Mouse (Mus musculus) midbrain, embryonic 12.5 days (tissue): ENCODE measurements at regions not wholly inside any gene's neighbourhood (a gene's known extent, or its start where the extent isn't known, plus 50 kb on each side); places are given as distances from the start of the nearest gene placed in this dataset.

Source experiments
- ATAC-seq: fragments of 200-750 bp; cut with Nextera tagmentation; 2 replicates; pipeline ENCODE4 v1.8.0; 2017; ENCODE audit warnings: low read depth, moderate TSS enrichment, moderate library complexity; ENCODE audit not compliant: low FRiP score
- H3K27ac ChIP-seq: fragments of 300-500 bp; sonication (generic); replicated peaks from 2 replicates; pipeline ENCODE4 v1.5.1; 2016; ENCODE audit warnings: mild to moderate bottlenecking
- H3K27me3 ChIP-seq: fragments of 300-500 bp; sonication (generic); 2 replicates; pipeline ENCODE4 v1.6.1; 2016; ENCODE audit warnings: mild to moderate bottlenecking
- H3K36me3 ChIP-seq: fragments of 300-500 bp; sonication (generic); 2 replicates; pipeline ENCODE4 v1.6.1; 2016
- H3K4me1 ChIP-seq: fragments of 300-500 bp; sonication (generic); 2 replicates; pipeline ENCODE4 v1.6.1; 2016
- H3K4me2 ChIP-seq: fragments of 300-500 bp; sonication (generic); replicated peaks from 2 replicates; pipeline ENCODE4 v1.6.1; 2016; ENCODE audit warnings: mild to moderate bottlenecking, moderate library complexity
- H3K4me3 ChIP-seq: fragments of 300-500 bp; sonication (generic); 2 replicates; pipeline ENCODE4 v1.5.1; 2016; ENCODE audit warnings: mild to moderate bottlenecking
- H3K9ac ChIP-seq: fragments of 300-500 bp; sonication (generic); replicated peaks from 2 replicates; pipeline ENCODE4 v1.6.1; 2016; ENCODE audit warnings: mild to moderate bottlenecking, moderate library complexity
- H3K9me3 ChIP-seq: fragments of 300-500 bp; sonication (generic); 2 replicates; pipeline ENCODE4 v1.6.1; 2016; ENCODE audit warnings: mild to moderate bottlenecking
- WGBS: fragments of 180-500 bp; shearing (Covaris S2); methylation state at CpG from one replicate; pipeline ENCODE4 v1.1.7; 2016; 5-methylcytosine and 5-hydroxymethylcytosine counted together

- Histone ChIP-seq H3K27me3 (no peaks in the 10 kb centered on the region), H3K4me2 (no peak overlapping the region), H3K4me1 (peaks cover 3% of the 10 kb centered on the region; the same call in 1 of the 2 replicates), H3K4me3 (no peak overlapping the region), H3K9ac (no peak overlapping the region), H3K27ac (no peak overlapping the region), H3K36me3 (no peaks in the 10 kb centered on the region), H3K9me3 (no peaks in the 10 kb centered on the region)
- ATAC-seq: no peak
- WGBS: 53% methylated on average over 6 of the region's 6 CpGs
Observed at GRCm38 (mm10) chr10:45811882-45812281, 234.3 kb downstream of the Hace1 start.

DNA sequence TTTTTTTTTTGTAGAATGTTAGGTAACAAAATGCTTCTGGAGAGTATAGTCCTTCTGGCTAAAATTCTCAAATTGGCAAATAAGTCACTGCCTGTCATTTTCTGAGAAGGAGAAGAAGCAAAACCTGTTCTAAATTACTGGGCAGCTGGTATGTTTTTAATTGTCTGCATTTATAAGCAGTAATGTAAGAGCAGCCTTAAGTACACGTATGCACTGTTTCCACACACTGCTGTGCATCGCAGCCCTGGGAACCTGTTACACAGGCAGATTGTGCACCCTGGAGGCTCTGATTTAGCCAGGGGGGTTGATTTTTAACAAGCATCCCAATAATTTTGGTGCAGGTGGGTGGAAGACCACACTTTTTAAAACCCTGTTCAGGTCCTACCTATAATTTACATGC is 236.2 kb downstream of the Hace1 start:
- no peak overlapping the region for H3K4me3 ChIP-seq
- no peak overlapping the region for H3K9ac ChIP-seq
- no peaks in the 10 kb centered on the region for H3K9me3 ChIP-seq
- H3K27ac ChIP-seq: no peak overlapping the region
- H3K36me3 ChIP-seq: no peaks in the 10 kb centered on the region
- H3K27me3 ChIP-seq: no peaks in the 10 kb centered on the region
- no peaks in the 10 kb centered on the region for H3K4me1 ChIP-seq
- H3K4me2 ChIP-seq: no peak overlapping the region
- WGBS: 82% methylated on average over 2 of the region's 2 CpGs
- ATAC-seq: no peak

- no peaks in the 10 kb centered on the region for H3K27me3 ChIP-seq
- no peak overlapping the region for H3K27ac ChIP-seq
- no peaks in the 10 kb centered on the region for H3K4me1 ChIP-seq
- H3K36me3 ChIP-seq: no peaks in the 10 kb centered on the region
- no peak for ATAC-seq
- no peaks in the 10 kb centered on the region for H3K9me3 ChIP-seq
- no peak overlapping the region for H3K9ac ChIP-seq
- H3K4me3 ChIP-seq: no peak overlapping the region
- 87% methylated on average over 4 of the region's 4 CpGs for WGBS
- H3K4me2 ChIP-seq: no peak overlapping the region
Observed at GRCm38 (mm10) chr10:45816679-45817078, 239.1 kb downstream of the Hace1 start.

- ATAC-seq: no peak
- no peaks in the 10 kb centered on the region for H3K36me3 ChIP-seq
- H3K4me3 ChIP-seq: no peak overlapping the region
Observed at GRCm38 (mm10) chr10:45820986-45821655, 243.5 kb downstream of the Hace1 start.

GRCm38 (mm10) chr10:45822251-45822650 is 244.6 kb downstream of the Hace1 start:
- no peak overlapping the region for H3K4me2 ChIP-seq
- no peak for ATAC-seq
- no peak overlapping the region for H3K4me3 ChIP-seq
- 89% methylated on average over 1 of the region's 1 CpGs for WGBS
- H3K27me3 ChIP-seq: no peaks in the 10 kb centered on the region
- no peaks in the 10 kb centered on the region for H3K36me3 ChIP-seq
- no peak overlapping the region for H3K9ac ChIP-seq
- no peaks in the 10 kb centered on the region for H3K4me1 ChIP-seq
- H3K9me3 ChIP-seq: no peaks in the 10 kb centered on the region
- no peak overlapping the region for H3K27ac ChIP-seq

More at GRCm38 (mm10) chr10:45820986-45821655, 243.5 kb downstream of the Hace1 start:
- no peaks in the 10 kb centered on the region for H3K9me3 ChIP-seq
- H3K27ac ChIP-seq: no peak overlapping the region
- no peak overlapping the region for H3K4me2 ChIP-seq
- no peaks in the 10 kb centered on the region for H3K27me3 ChIP-seq
- H3K9ac ChIP-seq: no peak overlapping the region
- H3K4me1 ChIP-seq: no peaks in the 10 kb centered on the region
- 74% methylated on average over 8 of the region's 8 CpGs for WGBS

GRCm38 (mm10) chr10:45823612-45824011 is 246.0 kb downstream of the Hace1 start:
- no peaks in the 10 kb centered on the region for H3K27me3 ChIP-seq
- no peaks in the 10 kb centered on the region for H3K36me3 ChIP-seq
- no peak overlapping the region for H3K4me3 ChIP-seq
- H3K9ac ChIP-seq: no peak overlapping the region
- no peak for ATAC-seq
- no peaks in the 10 kb centered on the region for H3K9me3 ChIP-seq
- H3K4me1 ChIP-seq: no peaks in the 10 kb centered on the region
- no peak overlapping the region for H3K27ac ChIP-seq
- 87% methylated on average over 2 of the region's 2 CpGs for WGBS
- H3K4me2 ChIP-seq: no peak overlapping the region

GRCm38 (mm10) chr10:45848654-45849053 is 271.0 kb downstream of the Hace1 start:
- WGBS: 85% methylated on average over 2 of the region's 2 CpGs
- Histone ChIP-seq H3K4me3 (no peak overlapping the region), H3K4me2 (no peak overlapping the region), H3K9ac (no peak overlapping the region), H3K9me3 (no peaks in the 10 kb centered on the region), H3K36me3 (no peaks in the 10 kb centered on the region), H3K27me3 (no peaks in the 10 kb centered on the region), H3K27ac (no peak overlapping the region), H3K4me1 (no peaks in the 10 kb centered on the region)
- no peak for ATAC-seq

DNA sequence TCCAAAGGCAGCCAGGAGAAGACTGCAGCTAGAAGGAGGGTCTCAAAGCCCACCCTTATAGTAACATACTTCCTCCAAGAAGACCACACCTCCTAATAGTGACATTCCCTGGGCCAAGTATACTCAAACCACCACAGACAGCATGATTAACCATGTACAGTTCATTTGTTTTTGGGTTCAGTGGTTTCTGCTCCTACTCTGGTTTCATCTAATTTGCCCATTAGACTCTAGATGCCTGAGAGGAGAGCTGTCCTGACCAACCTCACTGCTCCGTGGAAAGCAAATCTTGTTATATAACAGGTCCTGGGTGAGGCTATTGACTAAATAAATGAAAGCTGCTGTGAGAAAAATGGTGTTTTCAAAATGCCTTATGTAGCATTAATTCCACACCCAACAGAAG is 272.2 kb downstream of the Hace1 start:
- ATAC-seq: no peak
- H3K4me2 ChIP-seq: no peak overlapping the region

GRCm38 (mm10) chr10:45850625-45851024 is 273.0 kb downstream of the Hace1 start:
- Histone ChIP-seq H3K4me1 (no peaks in the 10 kb centered on the region), H3K4me3 (no peak overlapping the region), H3K4me2 (no peak overlapping the region), H3K36me3 (no peaks in the 10 kb centered on the region), H3K9ac (no peak overlapping the region), H3K27ac (no peak overlapping the region), H3K9me3 (no peaks in the 10 kb centered on the region), H3K27me3 (no peaks in the 10 kb centered on the region)
- ATAC-seq: no peak
- 33% methylated on average over 6 of the region's 6 CpGs for WGBS

More for the DNA sequence above, 272.2 kb downstream of the Hace1 start:
- no peaks in the 10 kb centered on the region for H3K36me3 ChIP-seq
- no peaks in the 10 kb centered on the region for H3K27me3 ChIP-seq
- H3K4me3 ChIP-seq: no peak overlapping the region
- WGBS: 73% methylated on average over 1 of the region's 1 CpGs
- no peaks in the 10 kb centered on the region for H3K9me3 ChIP-seq
- H3K9ac ChIP-seq: no peak overlapping the region
- no peaks in the 10 kb centered on the region for H3K4me1 ChIP-seq
- no peak overlapping the region for H3K27ac ChIP-seq

- Histone ChIP-seq H3K4me3 (no peak overlapping the region), H3K4me1 (no peaks in the 10 kb centered on the region), H3K36me3 (no peaks in the 10 kb centered on the region), H3K27me3 (no peaks in the 10 kb centered on the region), H3K27ac (no peak overlapping the region), H3K9ac (no peak overlapping the region), H3K4me2 (no peak overlapping the region), H3K9me3 (no peaks in the 10 kb centered on the region)
- WGBS: 64% methylated on average over 5 of the region's 5 CpGs
- ATAC-seq: no peak
Observed at GRCm38 (mm10) chr10:45852688-45853087, 275.1 kb downstream of the Hace1 start.

GRCm38 (mm10) chr10:45855514-45855913 is 277.9 kb downstream of the Hace1 start:
- 77% methylated on average over 3 of the region's 3 CpGs for WGBS
- Histone ChIP-seq H3K27me3 (no peaks in the 10 kb centered on the region), H3K9ac (no peak overlapping the region), H3K4me3 (no peak overlapping the region), H3K4me1 (peaks cover 2% of the 10 kb centered on the region; the same call in 1 of the 2 replicates), H3K9me3 (no peaks in the 10 kb centered on the region), H3K27ac (no peak overlapping the region), H3K36me3 (no peaks in the 10 kb centered on the region), H3K4me2 (no peak overlapping the region)
- no peak for ATAC-seq

DNA sequence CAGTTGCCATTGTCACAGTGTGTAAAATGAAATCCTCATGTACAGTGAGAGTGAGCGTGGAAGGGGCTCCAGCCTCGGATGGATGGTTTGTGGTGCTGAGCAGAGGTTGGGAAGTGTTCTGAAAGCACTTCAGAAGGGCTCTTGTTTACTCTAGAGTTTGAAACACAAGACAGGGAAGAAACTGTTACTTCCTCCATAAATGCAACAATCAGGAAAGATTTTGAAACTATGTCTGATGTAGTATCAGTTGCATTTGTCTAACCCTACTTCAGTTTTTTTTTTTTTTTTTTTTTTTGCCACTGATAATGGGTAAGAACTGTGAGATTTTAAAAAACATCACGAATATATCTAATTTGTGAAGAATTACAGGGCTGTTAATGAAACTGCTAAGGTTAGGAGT is 281.5 kb downstream of the Hace1 start:
- no peaks in the 10 kb centered on the region for H3K36me3 ChIP-seq
- no peak for ATAC-seq
- no peak overlapping the region for H3K9ac ChIP-seq
- no peaks in the 10 kb centered on the region for H3K9me3 ChIP-seq
- peaks cover 2% of the 10 kb centered on the region; the same call in 1 of the 2 replicates for H3K4me1 ChIP-seq
- 76% methylated on average over 3 of the region's 3 CpGs for WGBS
- no peak overlapping the region for H3K4me2 ChIP-seq
- H3K4me3 ChIP-seq: no peak overlapping the region
- no peak overlapping the region for H3K27ac ChIP-seq
- H3K27me3 ChIP-seq: no peaks in the 10 kb centered on the region

DNA sequence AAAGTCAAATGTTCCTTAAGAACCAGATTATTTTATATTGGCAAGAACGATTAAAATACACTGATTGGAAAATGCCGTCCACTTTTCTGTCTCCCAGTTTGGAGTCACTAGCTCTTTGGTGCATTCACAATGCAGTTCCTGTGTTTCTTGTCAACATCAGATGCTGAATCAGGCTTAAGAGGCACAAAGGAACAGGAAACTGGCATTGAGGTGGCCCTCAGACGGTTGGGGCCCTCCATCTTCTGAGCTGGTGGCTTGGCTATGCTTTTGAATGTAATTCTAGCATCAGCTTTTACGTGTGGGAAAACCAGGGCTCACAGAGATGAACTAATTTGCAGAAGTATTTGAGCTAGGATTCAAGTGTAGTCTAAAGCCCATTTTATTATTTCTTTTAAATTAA is 282.3 kb downstream of the Hace1 start:
- no peak for ATAC-seq
- Histone ChIP-seq H3K27me3 (no peaks in the 10 kb centered on the region), H3K36me3 (no peaks in the 10 kb centered on the region)

More for the DNA sequence above, 282.3 kb downstream of the Hace1 start:
- no peak overlapping the region for H3K27ac ChIP-seq
- no peak overlapping the region for H3K4me2 ChIP-seq
- WGBS: 57% methylated on average over 4 of the region's 4 CpGs
- peaks cover 2% of the 10 kb centered on the region; the same call in 1 of the 2 replicates for H3K4me1 ChIP-seq
- H3K4me3 ChIP-seq: no peak overlapping the region
- no peaks in the 10 kb centered on the region for H3K9me3 ChIP-seq
- no peak overlapping the region for H3K9ac ChIP-seq
